Mouse (Mus musculus): ENCODE results near the gene Gm9887. TPM values are rescaled to one million over a fixed set of nuclear protein-coding genes. Genes with fewer than 3 reads are reported as not detected.
"Not testable (repeated sequence)": the region's sequence is repeated elsewhere in the genome, so short reads cannot be mapped to it uniquely, and the experiment has no call there.

Gm9887 gene
- polyA plus RNA-seq, 1 experiment = 0.36 TPM

DNA sequence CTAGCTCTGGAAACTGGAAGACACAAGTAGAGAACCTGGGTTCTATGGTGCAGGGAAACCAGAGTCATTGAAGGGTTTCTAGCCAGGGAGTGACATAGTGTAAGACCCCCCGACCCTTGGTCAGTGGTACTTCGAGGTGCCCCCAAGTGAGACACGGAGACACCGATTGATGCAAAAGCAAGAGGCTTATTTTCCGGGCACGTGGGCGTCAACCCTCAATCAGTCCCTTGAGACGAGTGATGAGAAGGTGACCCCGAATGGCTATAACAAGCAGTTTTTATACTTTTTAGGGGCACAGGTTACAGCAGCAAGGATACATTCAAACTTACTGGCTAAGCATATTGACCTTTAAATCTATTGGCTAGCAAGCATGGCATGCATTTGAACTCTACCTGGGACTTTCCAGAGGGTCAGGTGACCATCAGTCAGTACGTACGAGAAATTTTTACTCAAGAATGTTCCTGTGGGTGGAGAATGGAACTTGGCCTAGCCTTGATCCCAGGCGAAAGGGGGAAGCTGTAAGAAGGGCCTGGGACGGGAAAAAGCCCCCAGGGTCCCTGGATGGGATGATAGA lies 30.4 kb upstream of the Gm9887 start:
- DNase-seq (ENCODE audit: low read depth) = no peak
- TF ChIP-seq CTCF (IDR thresholded peaks at IDR 0.05; ENCODE audit: borderline replicate concordance, extremely low read depth, insufficient read depth, insufficient read length) (no peak), POLR2A (IDR thresholded peaks at IDR 0.05; ENCODE audit: borderline replicate concordance, extremely low read depth, insufficient read depth, insufficient read length, poor library complexity, severe bottlenecking) (no peak)

DNA sequence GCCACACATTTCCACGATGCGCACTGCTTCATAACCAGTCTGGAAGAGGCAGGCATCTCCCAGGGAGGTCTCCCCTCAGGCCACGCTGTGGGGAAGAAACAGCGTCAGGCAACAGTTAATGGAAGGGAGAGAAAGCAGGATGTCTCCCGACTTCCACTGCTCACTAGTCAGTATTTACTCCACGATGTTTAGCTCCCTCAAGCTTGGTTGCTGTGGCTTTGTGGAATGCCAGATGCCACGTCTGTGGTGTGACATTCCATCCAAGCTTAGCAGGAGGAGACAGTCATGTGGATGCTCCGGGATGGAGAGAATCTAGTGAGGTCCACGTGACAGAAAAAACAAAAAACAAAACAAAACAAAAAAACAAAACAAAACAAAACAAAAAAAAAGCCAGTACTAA lies 29.8 kb upstream of the Gm9887 start:
- TF ChIP-seq POLR2A (IDR thresholded peaks at IDR 0.05; ENCODE audit: borderline replicate concordance, extremely low read depth, insufficient read depth, insufficient read length, poor library complexity, severe bottlenecking) = no peak
- no peak for TF ChIP-seq CTCF (IDR thresholded peaks at IDR 0.05; ENCODE audit: borderline replicate concordance, extremely low read depth, insufficient read depth, insufficient read length)
- DNase-seq (ENCODE audit: low read depth) = no peak

DNA sequence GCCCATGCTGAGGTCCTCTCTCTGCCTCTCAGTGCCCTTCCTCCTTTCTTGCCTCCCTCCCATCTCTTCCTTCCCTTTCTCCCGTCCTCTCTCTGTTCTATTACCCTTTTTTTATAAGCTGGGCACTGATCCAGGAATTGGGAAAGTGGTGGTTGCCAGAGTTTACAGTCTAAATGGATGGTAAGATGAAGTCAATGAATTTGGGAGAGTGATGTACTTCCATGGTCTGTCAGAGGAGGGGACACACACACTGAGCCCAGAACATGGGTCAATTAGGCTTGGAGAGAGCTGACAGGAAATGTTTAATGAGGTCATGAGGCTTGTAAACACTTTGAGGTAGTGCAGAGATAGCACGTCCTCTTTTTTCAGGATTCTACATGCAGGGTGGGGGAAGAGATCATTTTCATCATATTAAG lies 28.6 kb upstream of the Gm9887 start:
- no peak for TF ChIP-seq POLR2A (IDR thresholded peaks at IDR 0.05; ENCODE audit: borderline replicate concordance, extremely low read depth, insufficient read depth, insufficient read length, poor library complexity, severe bottlenecking)
- no peak for TF ChIP-seq CTCF (IDR thresholded peaks at IDR 0.05; ENCODE audit: borderline replicate concordance, extremely low read depth, insufficient read depth, insufficient read length)
- DNase-seq (ENCODE audit: low read depth) = peak; percentile 27

DNA sequence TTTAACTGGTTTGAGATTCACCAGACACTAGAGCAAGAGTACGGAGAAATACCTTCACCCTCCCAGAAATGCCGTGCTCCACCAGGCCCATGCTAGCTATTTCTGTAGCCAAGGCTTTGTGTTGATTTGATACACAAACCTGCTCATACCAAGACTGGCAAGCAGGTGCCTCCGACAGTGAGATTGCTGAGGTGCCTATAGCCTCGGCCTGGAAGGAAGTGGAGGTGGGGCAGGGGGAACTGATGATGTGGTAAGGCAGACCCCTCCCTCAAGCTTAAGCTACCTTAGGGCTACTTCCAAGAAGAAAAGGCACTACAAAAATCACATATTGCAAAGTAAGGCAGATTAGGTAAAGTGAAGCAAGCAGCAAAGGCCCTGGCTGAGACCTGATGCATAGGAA lies 28.1 kb upstream of the Gm9887 start:
- TF ChIP-seq POLR2A (IDR thresholded peaks at IDR 0.05; ENCODE audit: borderline replicate concordance, extremely low read depth, insufficient read depth, insufficient read length, poor library complexity, severe bottlenecking) = no peak
- no peak for DNase-seq (ENCODE audit: low read depth)

DNA sequence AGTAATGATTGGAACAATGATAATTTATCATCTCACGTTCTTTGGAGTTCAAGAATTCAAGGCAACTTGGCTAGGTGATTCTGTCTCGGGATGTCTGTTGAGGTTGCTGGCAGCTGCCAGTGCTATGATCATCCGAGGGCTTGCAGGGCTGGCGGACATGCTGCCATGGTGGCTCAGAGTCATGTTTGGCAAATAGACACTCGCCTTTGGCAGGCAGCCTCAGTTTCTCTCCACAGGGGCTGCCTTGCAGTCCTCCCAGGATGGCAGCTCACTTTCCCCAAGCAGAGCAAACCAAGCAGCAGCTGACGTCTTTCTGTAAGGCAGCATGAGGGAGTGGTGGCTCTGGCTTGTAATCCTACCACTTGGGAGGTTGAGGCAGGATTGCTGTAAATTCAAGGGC lies 22.2 kb upstream of the Gm9887 start:
- peak; percentile 47 for DNase-seq (ENCODE audit: low read depth)

DNA sequence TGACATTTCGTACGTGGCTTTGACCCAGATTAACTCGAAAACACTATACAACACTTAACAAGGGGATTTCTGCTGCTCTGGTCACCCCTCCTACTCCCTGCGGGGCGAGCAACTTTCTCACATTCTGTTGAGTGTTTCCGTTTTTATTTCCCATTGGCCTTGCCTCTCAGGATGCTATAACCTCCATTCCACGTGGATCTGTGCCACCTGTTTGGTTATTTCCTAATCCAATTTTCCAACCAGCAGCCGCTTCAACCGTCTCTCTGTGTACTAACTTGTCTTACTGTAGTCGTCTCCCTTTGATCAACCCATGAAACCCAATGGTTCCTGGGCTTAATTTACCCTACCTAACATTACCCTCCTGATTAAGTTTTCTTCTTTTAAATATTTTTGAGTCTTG lies 20.8 kb upstream of the Gm9887 start:
- no peak for DNase-seq (ENCODE audit: low read depth)
- TF ChIP-seq POLR2A (IDR thresholded peaks at IDR 0.05; ENCODE audit: borderline replicate concordance, extremely low read depth, insufficient read depth, insufficient read length, poor library complexity, severe bottlenecking) (no peak), CTCF (IDR thresholded peaks at IDR 0.05; ENCODE audit: borderline replicate concordance, extremely low read depth, insufficient read depth, insufficient read length) (no peak)

More for the DNA sequence above, 22.2 kb upstream of the Gm9887 start:
- no peak for TF ChIP-seq POLR2A (IDR thresholded peaks at IDR 0.05; ENCODE audit: borderline replicate concordance, extremely low read depth, insufficient read depth, insufficient read length, poor library complexity, severe bottlenecking)
- no peak for TF ChIP-seq CTCF (IDR thresholded peaks at IDR 0.05; ENCODE audit: borderline replicate concordance, extremely low read depth, insufficient read depth, insufficient read length)

DNA sequence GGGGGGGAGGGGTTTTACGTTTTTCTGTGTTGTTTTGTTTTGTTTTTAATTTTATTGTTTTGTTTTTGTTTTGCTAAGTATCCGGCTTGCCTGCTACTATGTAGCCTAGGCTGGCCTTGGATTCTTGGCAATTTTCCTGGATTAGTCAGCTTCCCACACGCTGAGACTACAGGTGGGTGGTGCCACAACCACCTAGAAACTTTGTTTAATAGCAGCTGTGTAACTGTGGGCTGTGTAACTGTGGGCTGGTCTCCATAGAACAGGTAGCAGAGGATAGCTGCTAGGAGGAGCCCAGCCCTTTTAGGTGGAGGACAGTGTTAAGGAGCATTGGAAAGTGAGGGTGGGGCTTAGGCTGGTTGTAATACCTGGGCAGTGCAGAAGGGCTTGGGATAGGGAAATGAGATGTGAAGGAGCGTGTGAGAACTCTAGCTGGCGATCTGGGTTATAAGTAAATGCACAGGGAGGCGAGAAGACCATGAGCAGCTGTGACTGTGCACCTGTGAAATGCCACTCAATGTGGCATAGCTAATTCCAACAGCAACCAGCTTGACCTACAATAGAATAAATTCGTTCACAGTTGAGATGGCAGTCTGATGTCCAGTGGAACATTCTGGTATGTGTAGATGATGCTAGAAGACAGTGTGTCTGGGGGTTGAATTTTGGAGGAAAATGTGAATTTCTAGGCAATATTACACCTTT lies 17.9 kb upstream of the Gm9887 start:
- DNase-seq (ENCODE audit: low read depth) = no peak
- no peak for TF ChIP-seq POLR2A (IDR thresholded peaks at IDR 0.05; ENCODE audit: borderline replicate concordance, extremely low read depth, insufficient read depth, insufficient read length, poor library complexity, severe bottlenecking)

DNA sequence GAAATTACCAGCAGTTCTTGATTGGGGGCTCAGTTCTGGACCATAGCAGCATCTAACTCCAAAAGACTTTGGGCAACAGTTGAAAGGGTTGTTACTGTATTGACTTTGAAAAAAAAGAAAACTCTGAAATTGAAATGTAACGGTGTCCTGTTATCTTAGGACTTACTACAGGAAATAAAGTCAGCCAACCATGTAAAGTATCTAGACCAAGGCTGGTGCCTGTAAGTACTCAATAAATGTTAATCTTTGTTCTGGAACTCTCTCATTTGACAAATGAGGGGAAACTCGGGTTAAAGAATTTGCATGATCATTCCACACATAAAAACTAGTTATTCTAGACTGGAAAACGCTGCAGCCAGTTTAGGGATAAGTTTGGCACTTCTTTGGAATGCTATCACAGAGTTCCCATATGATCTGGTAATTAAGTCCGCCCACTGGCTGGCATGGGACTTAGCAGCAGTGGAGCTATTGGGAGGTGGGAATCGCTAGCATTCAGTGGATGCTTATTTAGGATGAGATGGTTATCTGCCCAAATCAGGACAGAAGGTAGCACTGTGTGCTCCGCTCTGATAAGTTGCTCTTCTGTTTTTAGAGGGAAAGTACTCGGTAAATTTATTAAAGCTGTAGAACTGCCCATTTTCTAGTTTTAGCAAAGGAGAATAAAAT lies 17.1 kb upstream of the Gm9887 start:
- DNase-seq (ENCODE audit: low read depth) = peak; percentile 46
- TF ChIP-seq CTCF (IDR thresholded peaks at IDR 0.05; ENCODE audit: borderline replicate concordance, extremely low read depth, insufficient read depth, insufficient read length) (no peak), POLR2A (IDR thresholded peaks at IDR 0.05; ENCODE audit: borderline replicate concordance, extremely low read depth, insufficient read depth, insufficient read length, poor library complexity, severe bottlenecking) (no peak)

DNA sequence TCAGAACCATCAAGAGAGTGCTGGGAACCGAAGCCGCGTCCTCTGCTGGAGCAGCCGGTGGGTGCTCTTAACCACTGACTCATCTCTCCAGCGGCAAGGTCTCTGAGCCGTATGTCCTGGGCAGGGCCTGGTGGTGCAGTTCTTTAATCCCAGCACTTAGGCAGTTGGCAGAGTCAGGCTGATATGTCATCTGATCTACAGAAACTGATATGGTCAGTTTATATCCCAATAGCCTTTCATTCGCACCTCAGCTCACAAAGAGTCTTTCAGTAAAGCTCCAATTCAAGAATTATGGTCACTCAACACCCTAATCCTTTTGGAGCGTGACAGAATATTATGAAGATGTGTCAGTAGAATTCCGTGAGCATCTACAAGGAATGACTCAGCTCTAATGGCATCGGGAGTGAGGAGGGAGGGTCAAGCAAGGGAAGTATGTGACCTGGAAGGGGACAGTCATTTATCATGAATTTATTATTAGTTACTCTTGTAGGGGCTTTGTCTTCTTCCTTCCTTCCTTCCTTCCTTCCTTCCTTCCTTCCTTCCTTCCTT lies 16.1 kb upstream of the Gm9887 start:
- TF ChIP-seq POLR2A (IDR thresholded peaks at IDR 0.05; ENCODE audit: borderline replicate concordance, extremely low read depth, insufficient read depth, insufficient read length, poor library complexity, severe bottlenecking) = no peak
- no peak for TF ChIP-seq CTCF (IDR thresholded peaks at IDR 0.05; ENCODE audit: borderline replicate concordance, extremely low read depth, insufficient read depth, insufficient read length)
- DNase-seq (ENCODE audit: low read depth) = no peak

DNA sequence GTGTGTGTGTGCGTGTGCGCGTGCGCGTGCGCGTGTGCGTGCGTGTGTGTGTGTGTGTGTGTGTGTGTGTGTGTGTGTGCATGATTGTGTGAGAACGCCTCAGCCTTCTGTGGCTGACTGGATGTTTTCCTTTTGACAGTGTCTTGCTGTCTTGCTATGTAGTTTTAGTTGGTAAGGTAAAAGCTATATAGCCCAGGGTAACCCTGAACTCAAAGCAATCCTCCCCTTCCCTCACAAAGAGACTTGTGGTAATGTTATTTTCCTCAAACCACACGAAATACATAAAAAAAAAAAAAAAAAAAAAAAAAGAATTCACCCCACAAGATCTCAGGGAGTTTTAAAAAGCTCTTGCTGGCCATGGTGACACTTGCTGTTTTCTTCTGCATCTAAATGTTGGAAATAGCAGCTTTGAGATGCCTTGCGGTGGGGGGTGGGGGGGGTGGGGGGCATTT lies 14.0 kb upstream of the Gm9887 start:
- not testable (repeated sequence) for DNase-seq (ENCODE audit: low read depth)

DNA sequence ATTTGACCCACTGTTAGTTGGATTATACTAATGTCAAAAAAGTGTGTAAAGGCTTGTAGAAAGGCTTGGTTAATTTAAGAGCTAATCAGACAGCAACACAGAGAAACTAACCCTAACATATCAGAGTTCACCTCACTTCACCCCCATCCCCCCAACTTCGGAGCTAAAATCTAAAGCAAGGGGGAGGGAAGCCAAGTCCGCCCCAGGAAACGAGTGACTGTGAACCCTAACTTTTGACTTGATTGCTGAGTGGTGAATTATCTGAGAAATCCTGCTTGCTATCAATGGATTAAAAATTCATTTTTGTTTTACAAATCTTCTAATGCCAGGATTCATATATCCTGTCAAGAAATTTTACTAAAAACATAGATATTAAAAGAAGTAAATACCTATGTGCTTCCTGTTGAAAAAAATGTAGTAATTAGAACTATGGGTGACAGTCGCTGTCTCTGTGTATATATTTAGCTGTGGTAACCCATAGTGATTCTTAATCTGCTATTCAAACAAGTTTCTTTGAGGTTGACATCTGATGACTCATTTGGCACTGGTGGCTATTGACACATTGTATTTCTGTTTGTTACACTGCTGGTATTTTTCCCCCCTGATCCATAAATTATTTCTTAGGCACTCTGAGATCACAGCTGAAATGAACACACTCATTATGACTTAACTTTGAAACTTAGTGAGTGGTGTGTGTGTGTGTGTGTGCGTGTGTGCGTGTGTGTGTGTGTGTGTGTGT lies 13.5 kb upstream of the Gm9887 start:
- TF ChIP-seq POLR2A (IDR thresholded peaks at IDR 0.05; ENCODE audit: borderline replicate concordance, extremely low read depth, insufficient read depth, insufficient read length, poor library complexity, severe bottlenecking) (no peak), CTCF (IDR thresholded peaks at IDR 0.05; ENCODE audit: borderline replicate concordance, extremely low read depth, insufficient read depth, insufficient read length) (no peak)
- DNase-seq (ENCODE audit: low read depth) = no peak
